Mouse (Mus musculus): ENCODE data around the gene Apc2. TPM values are rescaled to one million over a fixed set of nuclear protein-coding genes. Genes with fewer than 3 reads are reported as not detected.

The Apc2 gene
- total RNA-seq, 2 experiments from 2014 or later, result not detected

DNA sequence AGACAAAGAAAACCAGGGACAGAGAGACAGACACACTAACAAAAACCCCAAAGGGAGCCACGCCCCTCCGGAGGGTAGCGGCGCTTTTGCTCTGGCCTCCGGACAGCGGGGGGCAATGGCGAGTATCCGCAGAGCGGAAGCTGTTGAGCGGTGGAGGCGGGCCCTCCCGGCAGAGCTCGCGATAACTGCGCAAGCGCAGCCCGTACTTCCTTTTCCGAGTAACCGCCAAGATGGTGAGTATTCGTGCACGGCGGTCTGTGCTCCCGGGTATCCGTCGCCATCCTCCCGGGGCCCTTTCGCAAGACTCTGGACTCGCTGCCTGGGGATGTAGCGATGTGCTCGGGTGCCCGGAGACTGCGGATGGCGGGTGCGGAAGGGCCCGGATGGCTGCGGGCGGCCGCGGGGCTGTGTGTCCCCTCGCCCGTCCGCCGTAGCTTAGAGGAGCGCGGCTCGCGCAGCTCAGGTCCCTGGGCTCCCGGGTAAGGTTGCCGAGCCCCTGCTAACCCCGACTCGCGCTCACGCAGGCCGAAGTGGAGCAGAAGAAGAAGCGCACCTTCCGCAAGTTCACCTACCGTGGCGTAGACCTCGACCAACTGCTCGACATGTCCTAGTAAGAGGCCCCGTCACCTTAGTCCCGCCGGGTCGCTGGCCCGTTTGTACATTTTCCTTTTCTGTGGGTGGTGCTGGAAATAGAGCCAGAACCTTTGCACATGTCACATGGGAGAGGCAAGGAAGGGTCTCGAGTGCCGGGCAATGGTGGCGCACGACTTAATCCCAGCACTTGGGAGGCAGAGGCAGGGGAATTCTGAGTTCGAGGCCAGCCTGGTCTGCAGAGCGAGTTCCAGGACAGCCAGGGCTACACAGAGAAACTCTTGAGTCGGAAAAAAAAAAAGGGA, 3.3 kb upstream of the Apc2 start, which contains the start of gene Rps15:
Gene Rps15 (plus strand): TSS at position 203 of the 896 bp plus-strand sequence.
- ATAC-seq (replicated peaks; ENCODE audit: poor library complexity), result peak; percentile 83

DNA sequence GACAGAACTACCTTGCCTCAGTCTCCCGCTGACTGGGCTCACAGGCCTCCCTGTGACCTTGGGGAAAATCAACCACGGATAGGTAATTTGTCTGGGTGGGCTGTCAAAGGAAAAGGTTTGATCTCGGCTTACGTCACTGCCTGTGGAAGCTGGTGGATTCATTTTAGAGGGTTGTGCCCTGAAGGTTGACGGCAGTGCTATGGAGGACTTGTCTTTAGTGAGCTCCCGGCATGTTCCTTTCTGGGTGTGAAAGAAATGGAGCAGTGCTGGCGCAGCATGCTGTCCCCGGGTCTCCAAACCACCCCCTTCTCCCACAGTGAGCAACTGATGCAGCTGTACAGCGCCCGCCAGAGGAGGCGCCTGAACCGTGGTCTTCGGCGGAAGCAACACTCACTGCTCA, 2.5 kb upstream of the Apc2 start:
- ATAC-seq (replicated peaks; ENCODE audit: poor library complexity), result no peak

DNA sequence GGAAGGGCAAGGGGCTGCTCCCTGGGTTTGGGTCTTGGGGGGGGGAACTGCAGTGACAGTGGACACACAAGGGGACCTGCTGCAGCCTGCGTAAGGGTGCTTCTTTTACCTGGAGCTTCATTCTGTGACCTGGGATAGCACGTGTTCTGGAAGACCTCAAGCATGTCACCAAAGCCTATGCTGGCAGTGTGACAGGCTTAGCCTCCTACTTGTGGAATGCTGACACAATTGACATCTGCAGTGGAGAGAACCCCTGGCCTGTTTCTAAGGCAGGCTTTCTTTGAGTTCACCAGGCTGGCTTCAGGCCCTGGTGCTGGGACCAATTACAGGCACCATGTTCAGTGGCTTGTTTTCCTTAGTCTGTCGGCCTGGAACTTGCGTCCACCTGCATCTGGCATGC, 1.5 kb upstream of the Apc2 start:
- no peak for ATAC-seq (replicated peaks; ENCODE audit: poor library complexity)

DNA sequence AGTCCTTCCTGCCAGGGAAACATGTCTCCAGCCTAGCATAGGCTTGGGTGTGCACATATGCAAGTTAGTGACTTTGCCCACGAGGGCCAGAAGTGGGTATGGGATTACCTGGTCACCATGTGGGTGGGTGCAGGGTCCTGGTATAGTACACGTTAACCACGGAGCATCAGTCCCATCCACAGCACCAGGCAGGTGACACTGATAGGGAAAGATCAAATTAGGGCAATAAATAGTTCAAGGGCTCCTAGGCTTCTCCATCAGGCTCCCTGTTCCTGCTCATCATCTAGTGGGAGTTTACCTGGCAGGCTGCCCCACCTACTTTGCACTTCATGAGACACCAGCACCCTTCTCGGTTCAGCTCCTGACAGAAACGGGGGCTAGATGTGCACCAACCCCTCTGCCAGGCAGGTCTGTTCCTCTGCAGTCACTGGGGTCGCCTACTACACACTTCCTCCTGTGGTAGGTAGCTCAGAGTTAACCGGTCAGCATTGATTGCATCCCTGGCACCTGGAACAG, 931 bp upstream of the Apc2 start:
- no peak for ATAC-seq (replicated peaks; ENCODE audit: poor library complexity)

DNA sequence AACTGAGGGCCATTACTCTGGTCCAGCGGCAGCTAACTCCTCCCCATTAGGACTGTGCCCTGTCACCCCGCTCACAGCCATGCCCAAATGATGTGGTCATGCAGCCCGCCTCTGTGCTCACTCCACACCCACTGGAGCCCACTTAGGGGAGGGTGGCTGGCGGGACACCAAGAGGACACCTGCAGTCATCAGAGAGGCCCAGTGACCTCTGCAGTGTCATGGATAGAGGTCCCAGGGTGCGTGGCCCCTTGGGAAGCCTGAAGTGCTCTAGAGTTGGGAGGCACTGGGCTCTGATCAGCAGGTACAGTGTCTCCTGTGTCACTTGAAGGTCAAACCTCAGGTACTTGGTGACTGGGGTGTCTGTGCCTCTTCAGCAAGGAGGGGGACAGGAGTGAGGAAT, 1.0 kb downstream of the Apc2 start:
- no peak for ATAC-seq (replicated peaks; ENCODE audit: poor library complexity)

DNA sequence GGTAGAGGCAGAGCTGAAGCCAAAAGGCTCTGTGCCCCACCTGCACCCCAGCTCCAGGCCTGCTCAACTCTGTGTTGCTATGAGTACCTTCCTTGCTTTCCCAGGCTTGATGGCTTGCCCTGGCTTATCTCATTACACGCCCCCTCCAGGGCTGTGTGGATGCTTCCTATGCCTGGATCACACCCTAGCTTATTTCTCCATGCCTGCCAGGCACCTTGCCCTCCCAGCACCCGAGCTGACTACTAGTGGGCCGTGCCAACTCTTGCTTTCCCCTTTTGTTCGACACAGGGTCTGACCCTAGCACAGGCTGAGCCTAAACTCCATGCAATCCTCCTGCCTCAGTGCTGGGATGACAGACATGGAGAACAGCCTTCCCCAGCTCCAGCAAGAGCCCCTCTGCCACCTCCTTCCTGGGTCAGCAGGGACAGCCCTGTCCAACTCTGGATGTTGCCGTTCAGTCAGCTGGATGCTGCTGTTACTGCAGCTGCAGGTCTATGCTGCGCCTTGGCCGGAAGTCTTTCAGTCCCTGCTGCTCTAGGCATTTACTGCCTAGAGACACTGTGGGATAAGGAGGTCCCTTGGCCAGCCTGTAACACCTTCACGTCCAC, 1.9 kb downstream of the Apc2 start:
- ATAC-seq (replicated peaks; ENCODE audit: poor library complexity), result no peak

DNA sequence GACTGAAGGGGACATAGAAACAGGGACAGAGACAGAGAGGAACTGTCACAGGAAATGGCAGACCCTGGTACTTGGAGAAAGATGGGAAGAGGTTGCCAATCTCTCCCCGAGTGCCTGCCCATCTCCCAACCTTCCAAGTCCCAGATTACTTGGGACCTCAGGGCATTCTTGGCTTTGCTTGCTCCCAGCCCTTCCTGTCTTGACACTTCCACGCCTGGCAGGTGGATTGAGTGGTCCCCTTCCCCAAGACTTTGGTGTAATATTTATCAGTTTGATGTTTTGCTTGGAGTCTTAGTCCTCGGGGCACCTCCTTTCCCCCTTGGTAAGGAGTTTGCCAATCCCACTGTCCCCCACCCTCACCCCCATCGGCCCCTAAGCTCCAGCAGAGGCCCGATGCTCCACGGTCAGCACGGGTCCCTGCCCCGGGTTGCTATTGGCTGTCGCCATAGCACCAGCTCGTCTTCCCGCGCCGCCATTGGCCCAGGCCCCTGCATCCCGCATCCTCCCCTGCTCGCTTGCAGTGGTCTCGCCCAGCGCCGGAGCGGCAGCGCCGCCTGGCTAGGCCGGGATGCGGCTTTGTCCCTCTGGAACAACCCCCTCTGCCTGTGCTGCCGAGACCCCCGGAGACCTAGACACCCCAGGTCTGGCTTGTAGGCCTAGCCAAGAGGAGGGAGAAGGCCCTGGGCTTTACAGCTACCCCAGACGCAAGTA, 2.9 kb downstream of the Apc2 start:
- ATAC-seq (replicated peaks; ENCODE audit: poor library complexity), result no peak

DNA sequence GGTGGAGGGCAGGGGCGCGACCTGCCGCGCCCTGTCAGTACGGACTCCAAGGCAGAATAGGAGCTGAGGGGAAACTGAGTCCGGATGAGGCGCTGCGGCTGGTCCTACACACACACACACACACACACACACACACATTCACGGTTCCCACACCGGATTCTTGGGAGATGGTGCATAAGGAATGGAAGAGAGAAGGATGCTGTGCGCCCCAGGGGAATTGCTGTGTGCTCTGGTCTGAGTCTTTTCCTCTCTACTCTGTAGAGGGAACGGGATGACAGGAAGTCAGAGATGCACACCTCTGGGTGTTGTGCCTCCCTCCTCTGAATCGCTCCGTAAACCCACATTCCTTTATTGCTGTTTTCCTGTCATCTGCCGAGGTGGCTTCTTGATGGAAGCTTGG, 3.5 kb downstream of the Apc2 start:
- no peak for ATAC-seq (replicated peaks; ENCODE audit: poor library complexity)

DNA sequence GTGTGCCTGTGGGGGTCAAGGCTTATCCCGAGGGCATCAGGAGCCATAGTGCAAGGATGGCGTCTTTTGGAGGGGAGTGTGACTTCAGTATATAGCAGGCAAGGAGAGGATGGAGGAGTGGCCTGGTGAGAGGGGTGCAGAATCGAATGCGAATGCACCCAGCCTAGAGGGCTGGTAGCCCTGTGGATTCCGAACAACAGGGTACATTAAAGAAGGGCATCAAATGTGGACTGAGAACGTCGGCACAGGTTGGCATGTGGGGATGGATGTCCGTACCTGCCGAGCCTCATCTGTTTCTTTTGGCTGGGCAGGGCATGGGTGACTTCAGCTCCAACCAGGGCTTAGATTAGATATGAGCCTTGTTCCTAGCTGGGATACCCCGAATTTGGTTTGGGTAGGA, 4.0 kb downstream of the Apc2 start:
- no peak for ATAC-seq (replicated peaks; ENCODE audit: poor library complexity)

DNA sequence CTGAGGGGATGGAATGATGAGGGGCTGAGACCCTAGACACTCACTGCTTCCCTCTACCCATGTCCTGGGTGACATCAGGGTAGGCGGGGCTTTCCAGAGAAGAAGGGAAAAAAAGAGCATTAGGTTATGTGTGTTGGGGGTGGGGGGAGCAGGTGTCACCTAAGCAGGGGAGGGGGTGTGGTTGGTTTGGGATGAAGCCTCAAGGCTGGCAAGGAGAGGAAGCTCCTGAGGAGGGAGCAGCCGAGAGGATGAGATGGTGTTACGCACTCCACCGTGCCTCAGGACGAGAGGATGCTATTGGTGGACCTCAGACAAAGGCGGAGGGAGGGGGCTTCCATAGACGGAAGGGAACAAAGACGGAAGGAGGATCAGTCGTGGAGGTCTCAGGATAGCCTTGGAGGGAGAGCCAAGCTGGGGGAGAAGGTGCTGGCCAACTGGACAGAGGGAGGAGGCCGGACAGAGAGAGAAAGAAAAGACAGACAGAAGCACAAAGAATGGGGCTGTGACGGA, 5.0 kb downstream of the Apc2 start:
- ATAC-seq (replicated peaks; ENCODE audit: poor library complexity), result no peak

DNA sequence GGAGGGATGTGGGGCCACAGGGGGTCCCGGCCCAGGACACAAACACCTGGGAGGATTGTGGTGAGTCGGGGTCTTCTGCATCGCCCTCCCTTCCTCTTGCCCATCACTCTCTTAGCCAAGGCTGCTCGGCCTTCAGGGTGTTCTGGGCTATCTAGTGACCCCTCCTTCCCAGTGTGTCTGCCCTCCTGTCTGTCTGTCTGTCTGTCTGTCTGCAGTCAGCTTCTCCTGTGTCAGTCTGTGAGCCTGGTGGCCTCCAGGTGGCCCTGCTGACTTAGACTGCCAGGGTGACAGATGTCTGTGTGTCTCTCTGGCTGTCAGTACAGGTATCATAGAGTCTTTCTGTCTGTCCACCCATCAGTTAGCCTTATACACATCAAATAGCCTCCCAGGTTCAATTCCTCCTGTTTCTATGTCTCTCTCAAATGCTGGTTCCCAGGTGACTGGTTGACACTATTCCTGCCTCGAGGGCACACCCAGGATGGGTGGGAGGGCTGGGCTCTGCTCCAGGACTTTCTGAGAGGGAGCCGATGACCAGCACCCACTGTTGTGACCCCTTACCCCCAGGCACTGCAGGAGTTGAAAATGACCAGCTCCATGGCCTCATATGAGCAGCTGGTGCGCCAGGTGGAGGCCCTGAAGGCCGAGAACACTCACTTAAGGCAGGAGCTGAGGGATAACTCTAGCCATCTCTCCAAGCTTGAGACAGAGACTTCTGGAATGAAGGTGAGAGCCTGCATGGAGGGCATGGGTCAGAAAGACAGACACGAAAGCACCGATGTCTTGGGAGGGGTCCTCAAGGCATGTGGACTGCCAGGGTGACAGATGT, 5.7 kb downstream of the Apc2 start:
- ATAC-seq (replicated peaks; ENCODE audit: poor library complexity), result no peak

DNA sequence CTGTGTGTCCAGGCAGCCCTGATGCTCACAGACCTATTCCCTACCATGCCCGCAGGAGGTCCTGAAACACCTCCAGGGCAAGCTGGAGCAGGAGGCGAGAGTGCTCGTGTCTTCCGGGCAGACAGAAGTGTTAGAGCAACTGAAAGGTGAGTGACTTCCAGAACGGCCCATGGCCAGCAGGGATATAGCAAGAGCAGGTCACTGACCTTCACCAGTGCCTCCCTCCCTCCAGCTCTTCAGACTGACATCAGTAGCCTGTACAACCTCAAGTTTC, 6.2 kb downstream of the Apc2 start:
- no peak for ATAC-seq (replicated peaks; ENCODE audit: poor library complexity)

DNA sequence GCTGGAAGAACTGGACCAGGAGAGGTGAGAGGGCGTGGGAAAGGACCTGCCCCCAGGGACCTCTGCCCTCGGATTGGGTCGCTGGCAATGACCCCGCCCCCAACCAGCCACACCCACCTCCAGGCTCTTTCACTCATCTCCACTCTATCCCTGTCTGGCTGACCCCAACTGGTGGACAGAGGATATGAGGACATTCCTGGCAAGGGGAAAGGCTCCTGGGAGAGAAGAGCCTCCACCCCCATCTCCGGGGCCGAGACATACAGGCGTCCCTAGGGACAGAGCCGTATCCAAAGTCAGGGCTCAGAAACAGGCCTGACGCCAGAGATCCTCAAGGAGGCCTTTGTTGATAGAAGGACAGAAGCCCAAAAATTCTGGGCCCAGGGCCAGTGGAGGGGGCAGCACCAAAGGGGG, 6.7 kb downstream of the Apc2 start:
- no peak for ATAC-seq (replicated peaks; ENCODE audit: poor library complexity)

DNA sequence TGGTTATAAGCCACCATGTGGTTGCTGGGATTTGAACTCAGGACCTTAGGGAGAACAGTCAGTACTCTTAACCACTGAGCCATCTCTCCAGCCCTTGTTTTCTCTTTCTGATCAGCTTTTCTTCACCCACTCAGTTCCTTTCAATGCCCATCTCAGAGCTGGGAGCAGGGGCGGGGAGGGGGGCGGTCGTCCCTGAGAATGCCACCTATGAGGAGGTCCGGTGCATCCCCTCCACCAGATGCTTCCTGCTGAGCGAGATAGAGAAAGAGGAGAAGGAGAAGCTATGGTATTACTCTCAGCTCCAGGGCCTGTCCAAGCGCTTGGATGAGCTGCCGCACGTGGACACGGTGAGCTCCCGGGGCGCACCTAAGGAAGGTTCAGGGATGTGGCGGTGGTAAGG, 8.7 kb downstream of the Apc2 start:
- peak; percentile 29 for ATAC-seq (replicated peaks; ENCODE audit: poor library complexity)

DNA sequence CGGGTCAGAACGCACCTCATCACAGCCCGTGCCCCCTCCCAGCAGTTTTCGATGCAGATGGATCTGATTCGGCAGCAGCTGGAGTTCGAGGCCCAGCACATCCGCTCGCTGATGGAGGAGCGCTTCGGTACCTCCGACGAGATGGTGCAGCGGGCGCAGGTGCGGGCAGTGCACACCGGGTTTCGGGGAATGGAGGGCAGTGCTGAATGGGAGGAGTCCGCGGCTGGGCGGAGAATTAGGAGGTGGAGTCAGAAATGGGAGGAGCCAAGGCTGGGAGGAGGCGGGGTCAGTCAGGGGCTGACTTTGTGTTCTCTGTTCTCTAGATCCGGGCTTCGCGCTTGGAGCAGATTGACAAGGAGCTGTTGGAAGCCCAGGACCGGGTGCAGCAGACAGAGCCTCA, 9.1 kb downstream of the Apc2 start:
- ATAC-seq (replicated peaks; ENCODE audit: poor library complexity), result peak; percentile 95

DNA sequence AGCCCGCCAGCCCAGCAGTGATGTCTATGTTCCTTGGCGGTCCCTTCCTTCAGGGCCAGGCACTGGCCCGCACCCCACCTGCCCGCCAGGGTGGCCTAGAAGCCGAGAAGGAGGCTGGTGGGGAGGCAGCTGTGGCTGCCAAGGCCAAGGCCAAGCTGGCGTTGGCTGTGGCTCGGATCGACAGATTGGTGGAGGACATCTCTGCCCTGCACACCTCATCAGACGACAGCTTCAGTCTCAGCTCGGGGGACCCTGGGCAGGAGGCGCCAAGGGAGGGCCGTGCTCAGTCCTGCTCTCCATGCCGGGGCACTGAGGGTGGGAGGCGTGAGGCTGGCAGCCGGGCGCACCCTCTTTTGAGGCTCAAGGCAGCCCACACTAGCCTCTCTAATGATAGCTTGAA, 15.8 kb downstream of the Apc2 start:
- no peak for ATAC-seq (replicated peaks; ENCODE audit: poor library complexity)

DNA sequence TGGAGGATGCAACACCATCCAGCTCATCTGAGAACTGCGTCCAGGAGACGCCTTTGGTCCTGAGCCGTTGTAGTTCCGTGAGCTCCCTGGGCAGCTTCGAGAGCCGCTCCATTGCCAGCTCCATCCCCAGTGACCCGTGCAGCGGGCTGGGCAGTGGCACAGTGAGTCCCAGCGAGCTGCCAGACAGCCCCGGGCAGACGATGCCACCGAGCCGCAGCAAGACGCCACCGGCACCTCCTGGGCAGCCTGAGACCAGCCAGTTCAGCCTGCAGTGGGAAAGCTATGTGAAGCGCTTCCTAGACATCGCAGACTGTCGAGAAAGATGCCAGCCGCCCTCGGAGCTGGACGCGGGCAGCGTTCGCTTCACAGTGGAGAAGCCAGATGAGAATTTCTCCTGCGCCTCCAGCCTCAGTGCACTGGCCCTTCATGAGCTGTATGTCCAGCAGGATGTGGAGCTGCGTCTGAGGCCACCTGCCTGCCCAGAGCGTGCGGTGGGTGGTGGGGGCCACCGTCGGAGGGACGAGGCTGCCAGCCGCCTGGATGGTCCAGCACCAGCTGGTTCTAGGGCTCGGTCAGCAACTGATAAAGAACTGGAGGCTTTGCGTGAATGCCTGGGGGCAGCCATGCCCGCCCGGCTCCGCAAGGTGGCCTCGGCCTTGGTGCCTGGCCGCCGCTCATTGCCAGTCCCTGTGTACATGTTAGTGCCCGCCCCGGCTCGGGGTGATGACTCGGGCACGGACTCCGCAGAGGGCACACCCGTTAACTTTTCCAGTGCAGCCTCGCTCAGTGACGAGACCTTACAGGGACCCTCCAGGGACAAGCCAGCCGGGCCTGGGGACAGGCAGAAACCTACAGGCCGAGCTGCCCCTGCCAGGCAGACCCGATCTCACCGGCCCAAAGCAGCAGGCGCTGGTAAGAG, 17.1 kb downstream of the Apc2 start:
- no peak for ATAC-seq (replicated peaks; ENCODE audit: poor library complexity)

DNA sequence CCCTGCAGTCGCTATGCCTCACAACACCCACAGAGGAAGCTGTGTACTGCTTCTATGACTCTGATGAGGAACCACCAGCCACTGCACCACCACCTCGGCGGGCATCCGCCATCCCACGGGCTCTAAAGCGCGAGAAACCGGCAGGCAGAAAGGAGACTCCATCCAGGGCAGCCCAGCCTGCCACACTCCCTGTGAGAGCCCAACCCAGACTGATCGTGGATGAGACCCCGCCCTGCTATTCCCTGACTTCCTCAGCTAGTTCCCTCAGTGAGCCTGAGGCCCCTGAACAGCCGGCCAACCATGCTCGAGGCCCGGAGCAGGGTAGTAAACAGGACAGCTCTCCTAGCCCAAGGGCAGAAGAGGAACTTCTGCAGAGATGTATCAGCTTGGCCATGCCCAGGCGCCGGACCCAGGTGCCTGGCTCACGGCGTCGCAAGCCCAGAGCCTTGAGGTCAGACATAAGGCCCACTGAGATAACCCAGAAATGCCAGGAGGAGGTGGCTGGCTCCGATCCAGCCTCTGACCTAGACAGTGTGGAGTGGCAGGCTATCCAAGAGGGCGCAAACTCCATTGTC, 17.9 kb downstream of the Apc2 start:
- peak; percentile 41 for ATAC-seq (replicated peaks; ENCODE audit: poor library complexity)

DNA sequence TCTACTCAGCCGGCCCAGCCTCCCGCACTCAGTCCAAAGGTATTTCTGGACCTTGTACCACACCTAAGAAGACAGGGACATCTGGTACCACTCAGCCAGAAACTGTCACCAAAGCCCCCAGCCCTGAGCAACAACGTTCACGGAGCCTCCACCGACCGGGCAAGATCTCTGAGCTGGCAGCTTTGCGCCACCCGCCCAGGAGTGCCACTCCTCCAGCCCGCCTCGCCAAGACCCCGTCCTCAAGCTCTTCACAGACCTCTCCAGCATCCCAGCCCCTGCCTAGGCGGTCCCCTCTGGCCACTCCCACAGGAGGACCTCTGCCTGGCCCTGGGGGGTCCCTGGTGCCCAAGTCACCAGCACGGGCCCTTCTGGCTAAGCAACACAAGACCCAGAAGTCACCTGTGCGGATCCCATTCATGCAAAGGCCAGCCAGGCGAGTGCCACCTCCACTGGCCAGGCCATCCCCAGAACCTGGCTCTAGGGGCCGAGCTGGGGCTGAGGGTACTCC, 18.8 kb downstream of the Apc2 start:
- no peak for ATAC-seq (replicated peaks; ENCODE audit: poor library complexity)

Data from megakaryocyte progenitor cell, adult 5-6 weeks (primary cell).